Mouse (Mus musculus): ENCODE measurements around the gene Mas1. TPM values are rescaled to one million over a fixed set of nuclear protein-coding genes. Genes with fewer than 3 reads are reported as not detected.
A peak's percentile ranks its signal among the peaks of the same experiment; 100 is the strongest.

The Mas1 gene
- polyA plus RNA-seq, 1 experiment from 2014 or later, result 0.41 TPM

DNA sequence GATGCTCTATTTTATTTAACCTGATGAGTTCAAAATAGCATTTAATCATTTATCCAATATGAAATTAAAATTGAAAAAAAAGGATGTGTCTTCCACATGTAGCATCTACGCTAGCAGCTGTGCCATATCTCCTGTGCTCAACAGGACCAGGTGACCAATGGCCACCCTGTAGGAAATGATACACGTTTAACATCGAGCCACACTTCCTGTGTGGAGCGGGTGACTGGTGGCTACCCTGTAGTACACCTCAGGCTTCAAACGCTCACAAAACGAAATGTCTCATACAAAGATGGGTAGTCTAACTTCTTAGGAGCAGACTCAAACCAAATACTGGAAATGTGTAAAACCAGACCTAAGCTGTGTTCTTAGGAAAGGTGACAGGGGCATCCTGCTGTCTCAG is 24.1 kb downstream of the Mas1 start:
- H3K4me1 ChIP-seq, result no peaks in the 10 kb centered on the region
- H3K9me3 ChIP-seq (replicated peaks), result no peaks in the 10 kb centered on the region
- no peak overlapping the region for H3K9ac ChIP-seq
- H3K4me3 ChIP-seq, result no peak overlapping the region
- no peak for ATAC-seq (ENCODE audit: low FRiP score)
- H3K36me3 ChIP-seq, result no peaks in the 10 kb centered on the region
- H3K4me2 ChIP-seq (replicated peaks), result no peak overlapping the region
- no peaks in the 10 kb centered on the region for H3K27me3 ChIP-seq
- 82% methylated on average over 6 of the region's 6 CpGs for WGBS
- 0 out of 2 replicates have a peak overlapping the region, but pooled peaks have one; percentile 0 for H3K27ac ChIP-seq

- H3K27ac ChIP-seq, result no peak overlapping the region
- H3K4me2 ChIP-seq (replicated peaks), result no peak overlapping the region
- H3K36me3 ChIP-seq, result no peaks in the 10 kb centered on the region
- H3K4me3 ChIP-seq, result no peak overlapping the region
- WGBS, result 70% methylated on average over 10 of the region's 10 CpGs
- no peaks in the 10 kb centered on the region for H3K4me1 ChIP-seq
- H3K9me3 ChIP-seq (replicated peaks), result no peaks in the 10 kb centered on the region
- H3K9ac ChIP-seq, result no peak overlapping the region
- H3K27me3 ChIP-seq, result no peaks in the 10 kb centered on the region
- ATAC-seq (ENCODE audit: low FRiP score), result no peak
These were observed 28.3 kb downstream of the Mas1 start for GRCm38 (mm10) chr17:12839475-12840267.

GRCm38 (mm10) chr17:12835738-12836137 is 32.2 kb downstream of the Mas1 start:
- Histone ChIP-seq H3K9ac (no peak overlapping the region), H3K27me3 (no peaks in the 10 kb centered on the region), H3K4me2 (replicated peaks) (no peak overlapping the region), H3K27ac (no peak overlapping the region), H3K4me3 (no peak overlapping the region), H3K9me3 (replicated peaks) (no peaks in the 10 kb centered on the region), H3K36me3 (no peaks in the 10 kb centered on the region), H3K4me1 (no peaks in the 10 kb centered on the region)
- WGBS, result 91% methylated on average over 5 of the region's 5 CpGs
- no peak for ATAC-seq (ENCODE audit: low FRiP score)

GRCm38 (mm10) chr17:12834826-12835225 is 33.1 kb downstream of the Mas1 start:
- no peak for ATAC-seq (ENCODE audit: low FRiP score)
- Histone ChIP-seq H3K9me3 (replicated peaks) (no peaks in the 10 kb centered on the region), H3K36me3 (no peaks in the 10 kb centered on the region), H3K9ac (no peak overlapping the region), H3K27me3 (no peaks in the 10 kb centered on the region), H3K4me3 (no peak overlapping the region), H3K4me1 (no peaks in the 10 kb centered on the region), H3K4me2 (replicated peaks) (no peak overlapping the region), H3K27ac (no peak overlapping the region)
- 42% methylated on average over 3 of the region's 3 CpGs for WGBS

- Histone ChIP-seq H3K9ac (no peak overlapping the region), H3K27ac (no peak overlapping the region), H3K4me2 (replicated peaks) (no peak overlapping the region), H3K4me1 (no peaks in the 10 kb centered on the region), H3K9me3 (replicated peaks) (no peaks in the 10 kb centered on the region), H3K4me3 (no peak overlapping the region), H3K36me3 (no peaks in the 10 kb centered on the region), H3K27me3 (no peaks in the 10 kb centered on the region)
- 73% methylated on average over 3 of the region's 3 CpGs for WGBS
- ATAC-seq (ENCODE audit: low FRiP score), result no peak
These were observed 33.6 kb downstream of the Mas1 start for GRCm38 (mm10) chr17:12834317-12834716.

DNA sequence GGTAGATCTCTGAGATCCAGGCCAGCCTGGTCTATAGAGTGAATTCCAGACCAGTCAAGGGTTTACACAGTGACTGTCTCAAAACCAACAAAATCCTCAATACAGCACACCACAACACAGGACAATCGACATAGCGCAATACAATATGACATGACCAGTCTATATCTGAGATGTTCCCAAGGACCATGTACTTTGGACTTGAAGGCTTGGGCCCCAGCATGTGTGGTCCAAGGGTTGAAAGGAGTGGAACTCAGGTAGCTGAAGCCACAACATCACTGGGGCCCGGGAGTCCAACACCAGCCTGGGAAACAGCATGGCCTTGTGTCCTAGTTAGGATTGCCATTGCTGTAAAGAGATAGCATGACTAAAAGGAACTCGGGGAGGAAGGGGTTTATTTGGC is 35.3 kb downstream of the Mas1 start:
- Histone ChIP-seq H3K4me3 (no peak overlapping the region), H3K36me3 (no peaks in the 10 kb centered on the region), H3K27me3 (no peaks in the 10 kb centered on the region), H3K27ac (no peak overlapping the region), H3K4me1 (no peaks in the 10 kb centered on the region), H3K4me2 (replicated peaks) (no peak overlapping the region), H3K9ac (no peak overlapping the region), H3K9me3 (replicated peaks) (no peaks in the 10 kb centered on the region)
- ATAC-seq (ENCODE audit: low FRiP score), result no peak
- WGBS, result 95% methylated on average over 4 of the region's 4 CpGs

DNA sequence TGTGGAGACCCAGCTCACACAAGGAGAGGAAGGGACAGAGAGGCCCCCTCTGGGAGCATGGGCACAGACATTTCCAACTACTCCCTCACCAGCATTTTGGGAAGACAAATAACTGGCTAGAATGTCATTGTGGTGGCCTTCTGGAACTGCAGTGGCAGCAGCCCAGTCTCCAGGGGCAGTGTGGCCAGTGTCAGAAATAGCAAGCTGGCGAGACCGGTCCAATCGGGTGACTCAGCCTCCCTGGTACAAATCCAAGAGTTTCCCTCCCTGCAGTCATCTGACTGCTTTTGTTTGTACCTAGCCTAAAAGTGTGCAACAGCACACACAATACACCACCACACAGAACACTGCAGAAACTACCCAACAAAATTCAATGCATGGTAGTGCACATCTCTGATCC is 35.7 kb downstream of the Mas1 start:
- Histone ChIP-seq H3K27ac (no peak overlapping the region), H3K27me3 (no peaks in the 10 kb centered on the region), H3K36me3 (no peaks in the 10 kb centered on the region), H3K4me1 (no peaks in the 10 kb centered on the region), H3K4me2 (replicated peaks) (no peak overlapping the region), H3K9me3 (replicated peaks) (no peaks in the 10 kb centered on the region), H3K4me3 (no peak overlapping the region), H3K9ac (no peak overlapping the region)
- 90% methylated on average over 3 of the region's 3 CpGs for WGBS
- no peak for ATAC-seq (ENCODE audit: low FRiP score)

GRCm38 (mm10) chr17:12830351-12830750 is 37.6 kb downstream of the Mas1 start:
- no peak overlapping the region for H3K9ac ChIP-seq
- ATAC-seq (ENCODE audit: low FRiP score), result no peak
- no peak overlapping the region for H3K4me3 ChIP-seq
- no peaks in the 10 kb centered on the region for H3K36me3 ChIP-seq
- H3K27ac ChIP-seq, result no peak overlapping the region
- H3K4me2 ChIP-seq (replicated peaks), result no peak overlapping the region
- no peaks in the 10 kb centered on the region for H3K4me1 ChIP-seq
- no peaks in the 10 kb centered on the region for H3K9me3 ChIP-seq (replicated peaks)
- no peaks in the 10 kb centered on the region for H3K27me3 ChIP-seq
- WGBS, result 80% methylated on average over 5 of the region's 5 CpGs

DNA sequence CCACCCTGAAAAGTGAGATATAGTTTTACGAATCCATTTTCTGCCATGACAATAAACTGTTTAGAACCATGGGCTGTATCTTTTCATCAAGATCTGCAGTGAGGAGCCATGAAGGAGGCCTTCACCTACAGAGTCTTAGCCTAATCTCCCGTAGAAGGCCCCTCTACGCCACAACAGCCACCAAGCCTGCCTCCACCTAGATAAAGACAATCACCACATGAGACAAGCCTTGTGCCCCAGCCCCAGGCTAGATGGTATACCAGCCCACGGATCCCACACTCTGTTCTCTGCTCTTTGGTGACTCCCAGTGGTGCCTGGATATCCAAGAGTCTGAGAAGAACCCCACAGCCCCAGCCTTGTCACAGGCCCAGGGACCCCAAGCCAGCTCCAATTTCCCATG is 52.1 kb downstream of the Mas1 start:
- no peak overlapping the region for H3K9ac ChIP-seq
- 0 out of 2 replicates have a peak, but pooled peaks cover 4% of the 10 kb centered on the region for H3K36me3 ChIP-seq
- no peaks in the 10 kb centered on the region for H3K4me1 ChIP-seq
- ATAC-seq (ENCODE audit: low FRiP score), result no peak
- H3K27me3 ChIP-seq, result no peaks in the 10 kb centered on the region
- peaks cover 7% of the 10 kb centered on the region; the same call in 1 of the 2 replicates for H3K9me3 ChIP-seq (replicated peaks)
- H3K27ac ChIP-seq, result no peak overlapping the region
- H3K4me3 ChIP-seq, result no peak overlapping the region
- H3K4me2 ChIP-seq (replicated peaks), result no peak overlapping the region
- WGBS, result 90% methylated on average over 4 of the region's 4 CpGs

- Histone ChIP-seq H3K4me2 (replicated peaks) (no peak overlapping the region), H3K4me1 (peaks cover 4% of the 10 kb centered on the region; the same call in 1 of the 2 replicates), H3K9me3 (replicated peaks) (0 out of 2 replicates have a peak, but pooled peaks cover 4% of the 10 kb centered on the region), H3K9ac (no peak overlapping the region), H3K27ac (no peak overlapping the region), H3K36me3 (no peaks in the 10 kb centered on the region), H3K27me3 (no peaks in the 10 kb centered on the region), H3K4me3 (no peak overlapping the region)
- 94% methylated on average over 3 of the region's 3 CpGs for WGBS
- no peak for ATAC-seq (ENCODE audit: low FRiP score)
These were observed 53.4 kb downstream of the Mas1 start for GRCm38 (mm10) chr17:12814502-12814901.

DNA sequence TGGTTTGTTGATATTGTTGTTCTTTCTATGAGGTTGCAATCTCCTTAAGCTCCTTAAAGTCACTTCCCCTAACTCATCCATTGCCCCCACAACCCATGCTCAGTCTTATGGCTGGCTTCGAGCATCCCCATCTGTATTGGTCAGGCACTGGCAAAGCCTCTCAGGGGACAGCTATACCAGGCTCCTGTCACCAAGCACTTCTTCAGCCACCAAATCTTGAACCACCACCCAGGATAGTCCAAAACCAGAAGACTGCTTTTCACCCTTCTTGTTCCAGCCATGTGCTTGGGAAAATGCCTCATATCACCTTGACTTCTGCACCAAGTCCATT is 57.0 kb downstream of the Mas1 start:
- no peak overlapping the region for H3K9ac ChIP-seq
- 0 out of 2 replicates have a peak, but pooled peaks have one; percentile 22 for ATAC-seq (ENCODE audit: low FRiP score)
- H3K4me3 ChIP-seq, result no peak overlapping the region
- H3K36me3 ChIP-seq, result no peaks in the 10 kb centered on the region
- 0 out of 2 replicates have a peak, but pooled peaks cover 4% of the 10 kb centered on the region for H3K9me3 ChIP-seq (replicated peaks)
- 96% methylated on average over 1 of the region's 1 CpGs for WGBS
- no peaks in the 10 kb centered on the region for H3K27me3 ChIP-seq
- H3K4me1 ChIP-seq, result peaks cover 4% of the 10 kb centered on the region; the same call in 1 of the 2 replicates
- H3K27ac ChIP-seq, result no peak overlapping the region
- no peak overlapping the region for H3K4me2 ChIP-seq (replicated peaks)

DNA sequence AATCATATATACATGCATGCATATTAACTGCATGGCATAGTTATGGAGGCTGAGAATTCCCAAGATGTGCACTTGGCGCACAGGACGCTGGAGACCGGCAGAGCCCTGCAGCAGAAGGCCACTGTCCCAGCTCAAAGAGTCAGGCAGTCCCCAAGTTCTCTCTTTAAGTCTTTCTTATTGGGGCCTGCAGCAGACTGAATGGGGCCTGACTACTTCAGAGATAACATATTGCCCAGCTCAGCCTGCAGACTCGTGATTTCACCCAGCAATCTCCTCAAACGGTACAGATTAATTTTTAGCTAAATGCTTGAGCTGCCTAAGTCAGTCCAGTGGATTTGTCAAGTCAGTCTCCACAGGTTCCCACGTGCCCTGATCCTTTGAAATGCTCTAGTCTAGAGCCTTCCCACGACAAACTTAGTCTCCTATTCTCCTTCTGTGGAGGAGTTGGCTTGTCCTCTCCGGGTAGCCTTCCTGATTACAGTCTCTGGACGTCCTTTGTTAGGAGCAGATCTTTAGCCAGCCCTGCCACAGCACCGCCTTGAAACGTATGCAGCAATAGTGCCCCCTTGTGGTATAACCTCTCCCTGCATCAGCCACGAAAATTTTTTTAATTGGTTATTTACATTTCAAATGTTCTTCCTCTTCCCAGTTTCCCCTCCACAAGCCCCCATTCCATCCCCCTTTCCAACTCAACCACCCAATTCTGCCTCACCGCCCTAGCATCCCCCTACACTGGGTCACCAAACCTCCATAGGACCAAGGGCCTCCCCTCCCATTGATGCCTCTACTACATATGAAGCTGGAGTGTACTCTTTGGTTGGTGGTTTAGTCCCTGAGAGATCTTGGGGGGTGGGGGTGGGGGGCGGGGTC is 57.6 kb downstream of the Mas1 start:
- Histone ChIP-seq H3K4me3 (no peak overlapping the region), H3K9ac (no peak overlapping the region), H3K4me1 (peaks cover 4% of the 10 kb centered on the region; the same call in 1 of the 2 replicates), H3K36me3 (no peaks in the 10 kb centered on the region), H3K27ac (no peak overlapping the region), H3K9me3 (replicated peaks) (0 out of 2 replicates have a peak, but pooled peaks cover 4% of the 10 kb centered on the region), H3K4me2 (replicated peaks) (no peak overlapping the region), H3K27me3 (no peaks in the 10 kb centered on the region)
- WGBS, result 28% methylated on average over 14 of the region's 14 CpGs
- ATAC-seq (ENCODE audit: low FRiP score), result peak; percentile 85
